Mouse (Mus musculus) kidney, postnatal 0 days (tissue): ENCODE data around the gene Rfc5. TPM values are rescaled to one million over a fixed set of nuclear protein-coding genes. Genes with fewer than 3 reads are reported as not detected.

Source experiments
- ATAC-seq: fragments of 200-750 bp; cut with Nextera tagmentation; replicated peaks from 2 replicates; pipeline ENCODE4 v1.8.0; 2017; ENCODE audit warnings: low read depth, moderate number of reproducible peaks, moderate TSS enrichment, moderate library complexity; ENCODE audit not compliant: low FRiP score
- DNase-seq: peaks from one replicate; pipeline ENCODE4 v3.0.0-alpha.2; 2016; ENCODE audit warnings: low spot score
- H3K27ac ChIP-seq: fragments of 300-500 bp; sonication (generic); 2 replicates; pipeline ENCODE4 v1.5.1; 2014; ENCODE audit warnings: mild to moderate bottlenecking
- H3K27me3 ChIP-seq: fragments of 300-500 bp; sonication (generic); 2 replicates; pipeline ENCODE4 v1.6.1; 2014; ENCODE audit warnings: low read length, mixed read lengths; ENCODE audit not compliant: insufficient read depth
- H3K36me3 ChIP-seq: fragments of 300-500 bp; sonication (generic); 2 replicates; pipeline ENCODE4 v1.6.1; 2014; ENCODE audit warnings: low read length, mixed read lengths; ENCODE audit not compliant: insufficient read depth
- H3K4me1 ChIP-seq: fragments of 300-500 bp; sonication (generic); replicated peaks from 2 replicates; pipeline ENCODE4 v1.6.1; 2014; ENCODE audit warnings: antibody characterized with exemption, low read length, mixed read lengths; ENCODE audit not compliant: insufficient read depth
- H3K4me2 ChIP-seq: fragments of 300-500 bp; sonication (generic); 2 replicates; pipeline ENCODE4 v1.6.1; 2014; ENCODE audit warnings: mild to moderate bottlenecking, low read length, moderate library complexity, mixed read lengths
- H3K4me3 ChIP-seq: fragments of 300-500 bp; sonication (generic); replicated peaks from 2 replicates; pipeline ENCODE4 v1.5.1; 2014; ENCODE audit warnings: low read depth, low read length
- H3K9ac ChIP-seq: fragments of 300-500 bp; sonication (generic); 2 replicates; pipeline ENCODE4 v1.6.1; 2014; ENCODE audit warnings: low read depth, low read length
- H3K9me3 ChIP-seq: fragments of 300-500 bp; sonication (generic); replicated peaks from 2 replicates; pipeline ENCODE4 v1.6.1; 2016; ENCODE audit warnings: low read length, inconsistent platforms, mixed read lengths
- CTCF ChIP-seq: IDR thresholded peaks from 2 replicates; pipeline ENCODE4 v1.5.1; 2016; ENCODE audit warnings: antibody characterized with exemption, low read depth, mild to moderate bottlenecking, moderate library complexity
- WGBS: fragments of 180-500 bp; shearing (Covaris S2); extraction: QIAGEN DNeasy Blood & Tissue Kit; methylation state at CpG from one replicate; pipeline ENCODE4 v1.1.7; 2014; 5-methylcytosine and 5-hydroxymethylcytosine counted together
- polyA plus RNA-seq: library from polyadenylated mRNA; unstranded; fragments of >200 nt; fragmentation: Nextera tagmentation; extraction: Ambion mirVana; gene quantifications from 2 replicates; pipeline ENCODE4 v1.2.1, GENCODE M21; 2015

Rfc5 gene
- polyA plus RNA-seq, 1 experiment from 2014 or later: 54.7 TPM

- no peaks in the 10 kb centered on the region for H3K9me3 ChIP-seq
- WGBS: 36% methylated on average over 4 of the region's 5 CpGs
- no peak overlapping the region for H3K4me2 ChIP-seq
- peak; percentile 43; the same call in 1 of the 2 replicates for TF ChIP-seq CTCF
- no peak overlapping the region for H3K4me3 ChIP-seq
- H3K27me3 ChIP-seq: no peaks in the 10 kb centered on the region
- no peak overlapping the region for H3K9ac ChIP-seq
- H3K36me3 ChIP-seq: no peaks in the 10 kb centered on the region
- no peaks in the 10 kb centered on the region for H3K4me1 ChIP-seq
- ATAC-seq (no peak), DNase-seq (peak; percentile 86)
- H3K27ac ChIP-seq: 0 out of 2 replicates have a peak overlapping the region, but pooled peaks have one; percentile 10
Measured at GRCm38 (mm10) chr5:117398007-117398550, 9.2 kb upstream of the Rfc5 start.

DNA sequence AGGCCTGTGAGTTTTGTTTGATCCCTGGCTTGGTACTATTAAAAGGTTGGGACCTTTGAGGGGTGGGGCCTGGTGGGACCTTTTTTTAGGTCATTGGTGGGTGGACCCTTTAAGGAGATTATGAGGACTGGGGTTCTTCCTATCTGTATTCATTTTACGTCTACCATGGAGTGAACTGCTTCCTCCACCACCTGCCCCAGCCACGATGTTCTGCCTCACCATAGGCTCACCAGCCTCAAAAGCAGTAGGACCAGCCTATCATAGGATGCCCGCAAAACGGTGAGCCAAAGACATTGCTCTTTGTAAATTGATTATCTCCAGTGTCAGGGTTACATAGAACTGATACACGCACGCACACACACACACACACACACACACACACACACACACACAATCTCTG lies 8.5 kb upstream of the Rfc5 start:
- Histone ChIP-seq H3K36me3 (no peaks in the 10 kb centered on the region), H3K4me1 (no peaks in the 10 kb centered on the region), H3K4me3 (no peak overlapping the region), H3K9me3 (0 out of 2 replicates have a peak, but pooled peaks cover 3% of the 10 kb centered on the region), H3K27me3 (no peaks in the 10 kb centered on the region), H3K9ac (no peak overlapping the region), H3K4me2 (no peak overlapping the region), H3K27ac (no peak overlapping the region)
- WGBS: 68% methylated on average over 6 of the region's 6 CpGs
- no peak for TF ChIP-seq CTCF
- ATAC-seq: no peak
- no peak for DNase-seq

- Histone ChIP-seq H3K9me3 (0 out of 2 replicates have a peak, but pooled peaks cover 3% of the 10 kb centered on the region), H3K27me3 (no peaks in the 10 kb centered on the region), H3K4me2 (no peak overlapping the region), H3K4me3 (no peak overlapping the region), H3K4me1 (no peaks in the 10 kb centered on the region), H3K36me3 (no peaks in the 10 kb centered on the region), H3K9ac (no peak overlapping the region), H3K27ac (no peak overlapping the region)
- WGBS: 79% methylated on average over 6 of the region's 6 CpGs
- TF ChIP-seq CTCF: no peak
- DNase-seq (no peak), ATAC-seq (no peak)
Measured at GRCm38 (mm10) chr5:117396596-117397014, 7.8 kb upstream of the Rfc5 start.

GRCm38 (mm10) chr5:117395834-117396233 lies 7.0 kb upstream of the Rfc5 start:
- ATAC-seq (no peak), DNase-seq (no peak)
- H3K9ac ChIP-seq: no peak overlapping the region
- H3K27ac ChIP-seq: no peak overlapping the region
- no peaks in the 10 kb centered on the region for H3K4me1 ChIP-seq
- H3K4me2 ChIP-seq: no peak overlapping the region
- no peaks in the 10 kb centered on the region for H3K36me3 ChIP-seq
- WGBS: 83% methylated on average over 5 of the region's 5 CpGs
- no peaks in the 10 kb centered on the region for H3K27me3 ChIP-seq
- H3K9me3 ChIP-seq: 0 out of 2 replicates have a peak, but pooled peaks cover 3% of the 10 kb centered on the region
- H3K4me3 ChIP-seq: no peak overlapping the region
- no peak for TF ChIP-seq CTCF

DNA sequence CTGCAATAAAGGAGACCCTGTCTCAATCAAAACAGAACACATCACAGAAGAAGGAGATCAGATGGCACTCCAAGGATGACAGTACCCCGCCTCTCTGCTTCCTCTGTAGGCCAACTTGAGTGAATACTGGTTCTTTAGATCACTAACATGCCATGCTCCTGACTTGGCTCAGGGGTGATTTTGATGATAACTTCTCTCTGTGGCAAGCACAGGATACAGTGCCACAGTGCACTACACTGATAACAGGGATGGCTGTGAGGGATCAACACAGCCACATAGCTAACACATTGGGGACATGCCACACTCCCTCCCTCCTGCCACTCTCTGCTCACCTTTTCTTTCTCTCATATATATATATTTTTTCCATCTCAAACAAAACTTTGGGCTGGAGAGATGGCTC lies 2.0 kb upstream of the Rfc5 start:
- 0 out of 2 replicates have a peak, but pooled peaks cover under 1% of the 10 kb centered on the region for H3K36me3 ChIP-seq
- no peaks in the 10 kb centered on the region for H3K27me3 ChIP-seq
- H3K4me2 ChIP-seq: no peak overlapping the region
- 96% methylated on average over 1 of the region's 1 CpGs for WGBS
- peaks cover 7% of the 10 kb centered on the region; the same call in 1 of the 2 replicates for H3K4me1 ChIP-seq
- H3K4me3 ChIP-seq: no peak overlapping the region
- TF ChIP-seq CTCF: no peak
- H3K27ac ChIP-seq: no peak overlapping the region
- ATAC-seq: no peak
- 0 out of 2 replicates have a peak, but pooled peaks cover 3% of the 10 kb centered on the region for H3K9me3 ChIP-seq
- no peak for DNase-seq
- no peak overlapping the region for H3K9ac ChIP-seq

GRCm38 (mm10) chr5:117388296-117388751 lies 523 bp downstream of the Rfc5 start:
- 8% methylated on average over 16 of the region's 16 CpGs for WGBS
- Histone ChIP-seq H3K4me1 (peaks cover 7% of the 10 kb centered on the region; the same call in 1 of the 2 replicates), H3K27ac (peak overlapping the region; percentile 58; the same call in 1 of the 2 replicates), H3K4me3 (peak overlapping the region; percentile 59), H3K4me2 (peak overlapping the region; percentile 69), H3K9me3 (0 out of 2 replicates have a peak, but pooled peaks cover 3% of the 10 kb centered on the region), H3K36me3 (peaks cover 16% of the 10 kb centered on the region; the same call in 1 of the 2 replicates), H3K27me3 (no peaks in the 10 kb centered on the region), H3K9ac (peak overlapping the region; percentile 84)
- peak; percentile 62 for TF ChIP-seq CTCF
- peak; percentile 37; the same call in 1 of the 2 replicates for ATAC-seq
- peak; percentile 61 for DNase-seq
